Mouse (Mus musculus) layer of hippocampus, adult 8-10 months (tissue): ENCODE measurements around the gene Them5. TPM values are rescaled to one million over a fixed set of nuclear protein-coding genes. Genes with fewer than 3 reads are reported as not detected.
A peak's percentile ranks its signal among the peaks of the same experiment; 100 is the strongest.

Experiments used
- DNase-seq, 2 experiments: peaks; one replicate each; pipeline ENCODE4 v3.0.0; 2022; ENCODE audit warnings: low spot score in 2 of 2
- total RNA-seq, 4 experiments: library from RNA; stranded (reverse); gene quantifications; 2 replicates each; pipeline ENCODE4 v1.2.4; 2022

Gene Them5
- total RNA-seq, 4 experiments from 2014 or later: not detected

- peak; percentile 26 to 42 for DNase-seq
Observed at GRCm38 (mm10) chr3:94371637-94372036, 29.7 kb downstream of the Them5 start.

DNA sequence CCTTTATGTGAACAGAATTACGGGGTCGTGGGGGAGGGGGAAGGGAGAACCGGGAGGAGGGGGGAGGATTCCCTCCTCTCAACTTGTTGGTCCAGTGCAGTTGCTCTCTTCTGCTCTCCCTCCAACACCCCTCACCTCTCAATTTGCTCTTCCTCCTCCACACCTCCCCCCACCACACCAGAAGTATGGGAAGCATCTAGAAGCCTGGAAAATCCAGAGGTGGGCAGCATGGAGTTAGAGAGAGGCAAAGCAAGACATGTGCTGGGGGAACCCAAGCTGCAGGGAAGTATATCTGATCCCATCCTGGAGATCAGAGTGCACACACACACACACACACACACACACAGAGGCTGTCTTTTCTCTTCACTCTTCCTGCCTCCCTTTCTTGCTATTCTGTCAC lies 30.1 kb downstream of the Them5 start:
- DNase-seq: no peak

DNA sequence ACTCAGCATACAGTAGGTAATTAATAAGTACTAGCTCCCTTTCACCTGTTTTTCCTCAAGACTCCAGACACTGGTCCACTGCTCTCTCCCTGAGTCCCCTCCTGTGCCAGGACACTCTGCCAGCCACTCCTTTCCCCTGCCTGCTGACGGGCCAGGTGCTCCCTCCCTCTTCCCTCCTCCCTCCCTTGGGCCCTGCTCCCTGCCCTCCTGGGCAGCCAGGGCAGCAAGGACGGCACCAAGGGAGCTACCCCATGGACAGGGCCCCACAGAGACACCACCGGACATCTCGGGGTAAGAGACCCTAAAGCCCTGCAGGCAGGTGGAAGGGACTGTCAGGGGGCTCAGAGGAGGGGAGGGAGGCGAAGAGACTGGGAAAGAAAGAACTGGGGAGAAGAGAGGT lies 30.7 kb downstream of the Them5 start, which contains the start of gene Rorc:
Gene Rorc (plus strand): TSS at position 154 of the 400 bp plus-strand sequence.
- no peak for DNase-seq

- no peak for DNase-seq
Observed at GRCm38 (mm10) chr3:94373090-94373489, 31.2 kb downstream of the Them5 start.

- DNase-seq: no peak
Observed at GRCm38 (mm10) chr3:94373597-94374011, 31.7 kb downstream of the Them5 start.

GRCm38 (mm10) chr3:94374636-94375035 lies 32.7 kb downstream of the Them5 start:
- no peak for DNase-seq

DNA sequence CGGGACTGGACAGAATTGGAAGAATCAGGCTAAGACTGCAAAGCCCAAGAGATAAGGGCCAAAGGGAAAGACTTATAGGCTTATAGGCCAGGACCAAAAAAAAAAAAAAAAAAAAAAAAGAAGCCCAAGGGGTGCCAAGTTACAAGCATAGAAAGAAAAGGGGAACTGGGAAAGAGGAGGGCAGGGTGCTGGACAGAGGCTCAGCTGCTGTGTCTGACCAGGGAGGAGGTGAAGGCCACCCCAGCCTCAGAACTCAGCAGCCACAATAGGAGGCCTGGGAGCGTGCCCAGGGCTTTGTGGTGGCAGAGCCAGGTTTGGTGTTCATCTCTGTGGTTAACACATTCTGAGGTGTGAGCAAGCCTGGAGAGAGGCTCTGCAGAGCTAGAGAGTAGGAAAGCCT lies 33.2 kb downstream of the Them5 start:
- no peak for DNase-seq

GRCm38 (mm10) chr3:94375861-94376260 lies 34.0 kb downstream of the Them5 start:
- no peak for DNase-seq

GRCm38 (mm10) chr3:94377028-94377923 lies 35.4 kb downstream of the Them5 start:
- no peak for DNase-seq

- no peak for DNase-seq
Observed at GRCm38 (mm10) chr3:94379831-94380510, 38.1 kb downstream of the Them5 start.

- DNase-seq: no peak
Observed at GRCm38 (mm10) chr3:94382308-94382707, 40.4 kb downstream of the Them5 start.

DNA sequence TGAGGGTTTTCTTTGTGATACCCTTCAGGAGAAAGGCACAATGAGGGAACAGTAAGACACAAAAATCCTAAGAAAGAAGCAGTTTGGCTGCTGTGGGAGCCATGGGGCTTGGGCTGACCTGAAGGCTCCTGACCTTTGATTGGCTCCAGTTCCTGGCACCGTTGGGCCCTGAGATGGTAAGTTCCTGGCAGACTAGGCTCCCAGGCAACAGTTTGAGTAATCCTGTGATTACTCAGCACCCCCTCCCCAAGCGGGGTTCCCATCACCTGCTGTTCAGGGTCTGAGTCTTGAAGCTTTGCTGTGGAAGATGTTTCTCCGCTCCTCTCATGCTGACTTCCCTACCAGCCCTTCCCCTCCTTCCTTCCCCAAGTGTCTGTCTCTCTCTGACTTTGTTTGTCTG lies 41.6 kb downstream of the Them5 start:
- no peak for DNase-seq

DNA sequence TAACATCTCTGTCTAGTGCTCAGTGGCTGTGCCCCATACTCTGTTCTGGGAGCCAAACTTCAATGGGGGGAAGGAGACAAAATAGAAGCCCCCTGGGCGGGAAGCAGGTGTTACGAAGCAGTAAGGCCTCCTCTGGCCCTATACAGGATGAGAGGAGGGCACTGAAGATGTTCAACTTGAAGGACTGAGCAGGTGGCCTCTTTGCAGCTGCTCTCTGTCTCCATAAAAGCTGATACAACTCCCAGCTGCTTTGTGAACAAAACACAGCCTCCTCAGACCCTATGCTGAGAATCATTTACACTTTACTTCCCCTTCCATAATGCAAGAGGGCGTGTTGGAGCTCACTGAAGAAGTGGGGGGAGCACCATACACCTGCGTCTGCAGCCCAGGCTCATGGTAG lies 44.8 kb downstream of the Them5 start:
- no peak for DNase-seq

GRCm38 (mm10) chr3:94387391-94387790 lies 45.5 kb downstream of the Them5 start:
- DNase-seq: no peak

DNA sequence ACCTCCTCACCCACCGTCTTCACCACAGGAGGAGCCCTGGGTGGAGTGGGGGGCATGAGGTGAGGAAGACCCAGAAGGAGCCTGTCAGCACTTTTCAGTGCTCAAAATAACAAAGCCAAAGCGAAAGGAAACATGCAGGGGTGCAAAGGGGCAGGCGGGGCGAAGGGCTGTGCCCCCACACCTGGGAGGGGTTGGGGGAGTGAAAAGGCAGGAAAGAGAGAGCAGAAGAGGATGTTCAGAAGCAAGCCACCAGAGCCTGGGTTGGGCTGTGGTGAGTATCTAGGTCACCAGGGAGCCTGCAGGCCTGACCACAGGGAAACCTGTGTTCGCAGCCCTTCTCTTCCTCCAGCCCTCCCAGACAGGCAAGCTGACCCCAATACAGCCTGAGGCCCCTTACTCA lies 46.1 kb downstream of the Them5 start:
- DNase-seq: no peak

GRCm38 (mm10) chr3:94389420-94389819 lies 47.5 kb downstream of the Them5 start:
- DNase-seq: no peak

DNA sequence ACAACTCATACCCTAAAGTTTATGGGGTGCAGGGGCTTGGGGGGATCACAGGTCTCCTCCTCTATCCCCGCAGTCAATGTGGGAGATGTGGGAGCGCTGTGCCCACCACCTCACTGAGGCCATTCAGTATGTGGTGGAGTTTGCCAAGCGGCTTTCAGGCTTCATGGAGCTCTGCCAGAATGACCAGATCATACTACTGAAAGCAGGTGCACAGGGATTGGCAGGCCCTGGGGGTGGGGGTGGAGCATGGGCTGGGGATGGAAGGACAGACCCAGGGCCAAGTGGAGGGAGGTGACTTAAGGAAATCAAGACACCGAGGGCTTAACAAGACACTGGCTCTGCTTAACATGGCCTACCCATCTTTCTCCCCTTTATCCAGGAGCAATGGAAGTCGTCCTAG lies 49.1 kb downstream of the Them5 start:
- no peak for DNase-seq

DNA sequence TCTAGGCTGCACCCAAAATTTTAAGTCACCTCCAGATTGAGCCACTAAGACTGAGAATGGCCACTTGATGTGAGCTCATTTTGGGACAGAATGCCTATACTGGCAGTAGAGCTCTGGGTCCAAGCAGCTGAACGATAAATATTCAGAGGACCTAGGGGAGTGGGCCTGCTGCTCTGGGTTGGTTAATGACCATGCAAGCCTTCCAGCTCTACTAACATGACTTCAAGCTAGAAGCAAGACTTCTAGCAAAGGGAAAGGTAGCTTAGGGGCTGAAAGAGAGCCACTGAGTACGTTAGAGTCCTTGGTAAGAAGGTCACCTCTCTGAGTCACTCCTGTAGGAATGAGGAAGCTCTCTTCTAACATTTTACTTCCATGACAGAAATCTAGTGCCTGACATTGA lies 50.2 kb downstream of the Them5 start:
- no peak for DNase-seq

DNA sequence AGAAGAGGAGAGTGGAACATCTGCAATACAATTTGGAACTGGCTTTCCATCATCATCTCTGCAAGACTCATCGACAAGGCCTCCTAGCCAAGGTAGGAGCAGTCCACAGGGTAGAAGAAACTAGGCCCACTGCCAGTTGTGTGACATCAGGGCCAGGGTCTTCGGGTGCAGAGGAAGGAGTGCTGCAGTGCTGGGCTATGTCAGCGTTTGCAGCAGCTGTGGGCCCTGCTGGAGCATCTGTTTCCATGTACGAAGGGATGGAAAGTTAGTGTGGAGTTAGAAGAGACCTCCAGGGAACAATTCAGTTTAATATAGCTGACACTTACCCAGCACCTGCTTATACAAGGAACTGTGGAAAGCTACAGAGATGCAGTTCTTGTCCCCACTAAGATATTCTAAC lies 51.1 kb downstream of the Them5 start:
- DNase-seq: no peak

- no peak for DNase-seq
Observed at GRCm38 (mm10) chr3:94396336-94396735, 54.4 kb downstream of the Them5 start.

- no peak for DNase-seq
Observed at GRCm38 (mm10) chr3:94396851-94397250, 55.0 kb downstream of the Them5 start.
